Mouse (Mus musculus): ENCODE measurements around the gene 4933428G20Rik. TPM values are rescaled to one million over a fixed set of nuclear protein-coding genes. Genes with fewer than 3 reads are reported as not detected.

4933428G20Rik gene
- polyA plus RNA-seq, 1 experiment: 0.07 TPM

DNA sequence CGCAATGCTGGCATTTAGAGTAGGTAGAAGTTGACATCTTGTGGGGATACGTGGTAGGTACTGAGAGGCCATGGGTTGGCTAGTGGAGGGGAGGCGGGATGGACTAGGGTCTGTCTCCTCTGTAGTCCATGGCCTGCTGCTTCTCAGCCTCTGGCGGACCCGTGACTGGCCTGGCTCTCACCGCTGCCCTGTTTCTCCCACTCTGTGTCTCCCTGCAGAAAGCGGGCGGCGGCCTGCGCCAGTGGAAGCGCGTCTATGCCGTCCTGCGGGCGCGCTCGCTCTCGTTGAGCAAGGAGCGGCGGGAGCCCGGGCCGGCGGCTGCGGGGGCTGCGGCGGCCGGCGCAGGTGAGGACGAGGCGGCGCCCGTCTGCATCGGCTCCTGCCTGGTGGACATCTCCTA lies 37.0 kb downstream of the 4933428G20Rik start:
- no peak for DNase-seq (ENCODE audit: low read depth)

DNA sequence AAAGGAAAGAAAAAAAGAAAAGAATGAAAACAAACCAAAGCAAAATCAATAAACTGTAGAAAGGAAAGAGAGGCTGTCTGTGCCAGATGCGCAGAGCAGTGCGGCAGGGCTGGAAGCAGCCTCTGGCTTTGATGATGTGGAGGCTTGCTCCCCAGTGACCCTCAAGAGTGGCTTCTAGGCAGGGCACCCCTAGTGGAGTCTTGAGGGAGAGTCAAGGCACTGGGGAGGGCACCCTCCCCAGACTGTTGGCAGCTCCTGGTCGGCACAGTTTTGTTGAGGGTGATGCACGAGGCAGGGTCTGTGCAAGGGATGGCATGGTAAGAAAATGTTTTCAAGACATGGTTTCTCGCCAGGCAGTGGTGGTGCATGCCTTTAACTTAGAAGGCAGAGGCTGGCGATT lies 37.6 kb downstream of the 4933428G20Rik start:
- DNase-seq (ENCODE audit: low read depth): no peak

DNA sequence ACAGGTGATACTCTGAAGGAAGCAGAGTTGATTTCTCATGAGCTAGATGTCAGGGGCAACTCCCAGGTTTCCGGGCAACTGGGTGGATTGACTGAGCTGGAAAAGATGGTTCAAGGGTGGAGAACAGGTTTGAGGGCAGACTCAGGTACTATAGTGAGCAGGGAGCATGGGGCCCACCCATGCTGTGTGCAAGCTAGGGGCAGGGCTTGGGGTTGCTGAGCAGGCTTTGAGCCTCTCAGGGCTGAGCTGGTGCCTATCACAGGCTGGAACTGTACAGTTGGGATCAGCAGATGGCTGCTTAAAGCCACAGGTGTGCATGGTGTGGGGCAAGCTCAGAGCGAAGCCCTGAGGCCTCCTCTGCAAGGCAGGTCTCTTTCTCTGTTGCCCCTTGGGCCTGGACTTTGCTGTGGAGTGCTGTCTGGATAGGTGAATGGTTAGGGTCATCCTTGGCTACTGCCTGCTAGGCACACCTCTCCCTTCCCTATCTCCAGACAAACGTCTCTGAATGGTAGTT lies 38.8 kb downstream of the 4933428G20Rik start:
- DNase-seq (ENCODE audit: low read depth): no peak

DNA sequence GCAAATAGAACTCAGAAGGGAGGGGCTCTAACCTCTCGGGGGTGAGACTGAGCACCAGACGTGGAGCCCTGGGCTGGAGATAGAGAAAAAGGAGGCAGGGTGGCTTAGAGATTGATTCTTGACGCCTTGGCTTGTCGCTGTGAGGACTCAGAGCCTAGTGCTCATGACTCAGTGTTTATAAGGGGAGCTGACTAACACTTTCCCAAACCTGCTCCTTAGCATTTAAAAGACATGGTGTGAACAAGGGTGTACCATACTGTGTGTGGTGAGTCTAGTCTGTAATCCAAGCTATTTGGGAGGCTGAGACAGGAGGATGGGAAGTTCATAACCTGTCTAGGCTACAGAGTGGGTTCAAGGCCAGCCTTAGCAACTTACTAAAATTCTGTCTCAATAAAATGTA lies 43.0 kb downstream of the 4933428G20Rik start:
- no peak for DNase-seq (ENCODE audit: low read depth)

DNA sequence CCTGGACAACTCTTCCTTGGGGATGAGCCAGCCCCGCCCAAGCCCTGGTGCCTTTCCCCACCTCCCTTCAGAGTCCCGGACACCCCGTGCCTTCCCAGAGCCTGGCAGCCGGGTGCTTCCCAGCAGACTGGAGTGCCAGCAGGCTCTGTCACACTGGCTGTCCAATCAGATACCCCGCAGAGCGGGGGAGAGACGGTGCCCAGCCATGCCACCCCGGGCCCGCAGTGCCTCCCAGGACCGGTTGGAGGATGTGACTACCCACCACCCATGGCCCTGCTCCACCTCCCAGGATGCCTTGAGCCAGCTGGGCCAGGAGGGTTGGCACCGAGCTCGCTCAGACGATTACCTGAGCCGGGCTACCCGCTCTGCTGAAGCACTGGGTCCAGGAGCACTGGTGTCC lies 48.5 kb downstream of the 4933428G20Rik start:
- DNase-seq (ENCODE audit: low read depth): no peak

DNA sequence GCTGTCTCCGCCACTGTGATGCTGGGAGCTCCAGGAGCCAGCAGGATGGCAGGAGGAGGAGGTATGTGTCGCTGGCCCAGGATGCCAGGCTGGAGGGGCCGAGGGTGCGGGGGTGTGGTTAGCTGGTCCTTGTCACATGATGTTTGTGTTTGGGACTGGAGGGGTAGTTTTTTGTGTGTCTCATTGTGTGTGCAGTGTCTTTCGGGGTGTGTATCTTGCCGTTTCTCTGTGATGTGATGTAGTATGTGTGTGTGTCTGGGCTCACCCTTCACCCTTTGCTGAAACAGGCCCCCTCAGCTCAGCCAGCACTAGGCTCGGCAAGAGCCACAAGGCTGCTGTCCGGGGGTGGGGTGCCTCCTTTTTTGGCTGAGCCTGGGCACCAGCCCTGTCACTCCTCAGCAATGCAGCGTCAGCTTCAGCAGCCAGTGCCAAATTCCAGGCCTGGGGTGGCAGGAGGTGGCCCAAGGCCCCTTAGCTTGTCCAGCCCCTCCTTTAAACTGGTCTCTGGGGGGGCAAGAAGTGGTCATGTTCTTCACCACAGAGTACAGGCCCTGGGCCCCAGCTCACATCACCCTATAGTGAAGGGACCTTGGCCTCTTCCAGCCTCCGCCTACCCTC lies 49.7 kb downstream of the 4933428G20Rik start:
- DNase-seq (ENCODE audit: low read depth): no peak

DNA sequence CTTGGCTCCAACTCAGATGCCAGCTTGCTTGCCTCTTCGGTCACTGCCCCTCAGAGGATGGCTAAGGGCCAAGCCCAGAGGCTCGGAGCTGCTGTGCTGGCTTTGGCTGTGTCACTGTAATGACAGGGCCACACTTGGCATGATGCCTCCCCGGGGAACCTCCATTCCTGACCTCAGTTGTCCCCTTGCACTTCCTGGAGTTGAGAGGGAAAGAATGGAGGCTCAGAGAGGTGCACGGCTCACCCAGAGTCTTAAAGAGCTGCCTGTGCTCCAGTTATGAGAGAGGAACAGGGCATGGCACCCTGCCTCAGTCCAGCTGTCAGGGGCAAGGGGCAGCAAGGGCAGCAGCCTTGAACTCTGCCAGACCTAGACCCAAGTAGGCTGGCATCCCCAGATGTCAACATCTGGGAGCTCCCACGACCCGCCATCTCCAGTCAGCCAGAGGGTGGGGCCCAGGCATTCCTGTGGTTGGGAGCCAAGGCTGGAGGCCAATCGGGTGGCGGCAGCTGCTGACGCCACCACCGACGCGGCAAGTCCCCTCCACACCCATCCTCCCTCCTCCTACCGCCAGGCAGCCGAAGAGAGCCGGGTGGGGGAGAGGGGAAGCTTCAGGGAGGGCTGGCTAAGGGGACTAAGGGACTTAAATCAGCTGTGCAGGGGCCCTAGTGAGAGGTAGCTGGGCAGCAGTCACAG lies 50.4 kb downstream of the 4933428G20Rik start:
- no peak for DNase-seq (ENCODE audit: low read depth)

DNA sequence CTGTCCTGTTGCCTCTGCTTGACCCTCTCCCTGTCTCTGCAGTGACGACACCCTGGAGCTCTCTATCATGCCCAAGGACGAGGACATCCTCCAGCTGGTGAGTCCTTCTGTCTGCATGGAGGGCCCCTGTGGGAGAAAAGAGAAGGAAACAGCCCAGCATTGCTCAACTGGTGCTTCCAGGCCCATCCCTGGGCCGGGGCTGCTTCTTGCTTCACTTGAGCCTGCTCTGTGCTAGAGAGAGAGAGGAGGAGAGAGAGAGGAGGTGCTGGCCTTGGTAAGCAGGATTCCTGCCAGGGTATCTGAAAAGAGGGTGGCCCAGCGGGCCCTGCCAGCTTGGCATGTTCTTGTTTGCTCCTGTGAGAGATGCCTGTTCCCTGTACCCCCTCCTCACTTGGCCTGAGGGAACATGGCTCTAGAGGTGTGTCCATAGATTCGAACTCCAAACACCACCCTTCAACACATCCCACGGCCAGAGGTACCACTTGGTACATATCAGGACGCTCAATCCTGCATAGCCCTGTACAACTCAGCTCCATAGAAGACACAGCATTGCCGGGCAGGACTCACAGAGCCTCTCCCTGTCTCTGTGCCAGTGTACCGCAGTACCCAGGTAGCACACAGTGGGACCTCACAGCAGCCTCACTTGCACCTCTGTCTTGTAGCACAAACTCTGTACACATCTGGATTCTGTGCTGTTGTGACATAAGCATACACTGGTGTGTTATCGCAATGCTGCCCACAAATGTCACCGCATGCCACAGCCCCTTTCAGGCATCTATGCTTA lies 51.3 kb downstream of the 4933428G20Rik start:
- no peak for DNase-seq (ENCODE audit: low read depth)

DNA sequence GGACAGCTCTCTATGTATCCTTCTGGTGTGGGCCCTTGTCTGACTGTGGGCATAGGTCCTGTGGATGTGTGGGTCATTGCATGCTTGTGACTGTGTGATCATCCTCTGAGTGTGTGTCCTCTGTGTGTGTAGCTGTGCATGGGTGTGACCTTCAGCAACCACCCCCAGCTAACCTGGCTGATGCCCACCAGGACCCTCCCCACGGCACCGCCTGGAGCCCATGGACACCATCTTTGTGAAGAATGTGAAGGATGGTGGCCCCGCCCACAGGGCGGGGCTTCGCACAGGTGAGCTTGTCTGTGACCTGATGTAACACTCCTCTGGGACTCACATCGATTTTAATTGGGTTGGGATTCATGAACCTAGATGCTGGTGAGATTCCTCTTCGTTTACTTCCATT lies 52.2 kb downstream of the 4933428G20Rik start:
- DNase-seq (ENCODE audit: low read depth): no peak

DNA sequence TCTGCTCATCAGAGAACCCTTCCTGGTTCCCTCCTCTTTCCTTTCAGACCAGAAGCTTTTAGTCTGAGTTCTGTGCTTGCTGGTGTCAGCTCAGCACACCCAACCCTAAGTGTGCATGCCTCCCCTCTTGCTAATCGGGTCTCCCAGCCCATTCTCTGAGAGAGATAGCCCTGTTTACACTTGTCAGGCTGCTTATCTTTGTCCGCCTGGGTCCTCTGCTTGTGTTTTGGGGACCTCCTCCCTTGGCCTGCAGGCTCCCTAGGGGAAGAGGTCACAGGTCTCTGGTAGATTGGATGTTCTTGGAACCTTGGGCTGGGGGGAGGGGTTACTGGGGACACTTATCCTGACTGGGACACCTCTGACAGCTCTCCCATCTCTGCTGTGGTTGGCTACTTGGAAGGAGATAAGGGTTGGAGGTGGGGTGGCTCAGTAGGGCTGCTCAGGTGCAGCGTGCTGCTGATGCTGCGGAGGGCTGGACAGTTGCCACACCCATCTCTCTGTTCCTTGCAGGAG lies 54.1 kb downstream of the 4933428G20Rik start:
- DNase-seq (ENCODE audit: low read depth): no peak

DNA sequence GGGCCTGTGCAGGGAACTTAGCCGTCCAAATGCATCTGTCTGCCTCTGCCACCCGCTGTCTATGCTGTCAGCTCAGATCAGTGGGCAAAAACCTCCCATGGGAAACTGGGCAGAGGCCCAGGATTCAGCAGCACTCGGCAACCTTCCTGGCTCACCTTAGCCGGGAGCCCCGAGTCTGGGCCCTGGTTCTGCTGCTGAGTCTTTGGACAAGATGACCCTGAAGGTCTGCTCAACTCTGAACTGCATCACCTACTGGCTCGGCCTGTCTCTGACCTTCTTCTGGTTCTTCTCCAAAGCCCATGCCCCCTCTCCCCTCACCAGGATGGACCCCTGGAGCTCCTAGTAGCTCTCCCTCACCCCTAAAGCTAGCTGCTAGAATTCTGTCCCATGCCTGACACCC lies 54.5 kb downstream of the 4933428G20Rik start:
- no peak for DNase-seq (ENCODE audit: low read depth)

DNA sequence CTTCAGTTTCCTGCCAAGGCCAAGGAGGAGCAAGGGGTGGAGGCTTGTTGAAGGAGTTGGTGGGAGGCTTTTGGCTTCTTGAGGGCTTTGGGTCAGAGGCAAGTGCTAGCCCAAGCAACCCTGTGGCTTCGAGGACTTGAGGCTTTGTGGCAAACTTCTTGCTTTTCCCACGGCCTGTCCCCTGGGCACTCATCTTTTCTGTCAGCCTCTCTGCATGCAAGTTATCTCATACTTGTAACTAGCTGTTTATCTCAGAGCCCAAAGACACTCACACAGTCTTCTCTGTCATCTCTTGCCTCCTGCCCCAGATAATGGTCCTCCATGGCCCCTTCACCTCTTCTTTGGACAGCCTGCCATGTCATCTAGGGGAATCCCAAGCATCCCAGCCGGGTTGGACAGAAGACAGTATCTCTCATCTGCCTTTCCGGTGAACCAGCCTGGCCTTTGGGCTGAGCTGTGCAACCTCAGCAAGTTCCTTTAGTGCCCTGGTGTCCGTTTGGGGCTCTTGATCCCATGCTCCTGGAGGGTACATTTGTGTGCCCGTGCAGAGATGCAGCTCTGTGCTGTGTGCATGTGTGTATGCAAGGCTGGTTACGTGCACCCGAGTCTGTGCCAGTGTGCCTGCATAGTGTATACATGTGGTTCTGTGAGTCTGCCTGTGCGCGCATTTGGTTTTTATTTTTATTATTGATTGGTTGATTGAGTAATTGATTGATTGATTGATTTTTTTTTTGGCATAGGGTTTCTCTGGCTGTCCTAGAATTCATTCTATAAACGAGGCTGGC lies 57.1 kb downstream of the 4933428G20Rik start:
- DNase-seq (ENCODE audit: low read depth): no peak

DNA sequence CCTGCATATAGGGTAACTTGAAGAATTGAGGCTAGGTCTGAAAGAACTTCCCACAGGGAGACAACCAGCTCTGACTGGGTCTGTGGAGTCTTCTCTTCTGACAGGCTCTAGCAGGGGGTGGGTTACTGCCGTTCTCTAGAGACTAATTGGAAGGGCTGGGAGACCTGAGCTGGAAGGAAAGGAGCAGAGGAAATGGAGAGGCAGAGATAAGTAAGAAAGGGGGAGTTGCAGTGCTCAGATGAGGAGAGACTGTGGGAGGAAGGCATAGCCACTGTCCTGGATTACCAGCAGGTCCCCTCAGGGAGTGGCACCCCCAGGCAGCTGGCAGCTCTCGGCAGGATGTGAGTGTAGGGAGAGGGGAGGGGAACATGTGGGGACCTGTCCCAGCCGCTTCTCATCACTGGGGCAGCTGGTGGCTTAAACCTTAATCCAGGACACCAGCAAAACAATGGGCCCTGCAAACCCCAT lies 58.4 kb downstream of the 4933428G20Rik start:
- DNase-seq (ENCODE audit: low read depth): no peak

DNA sequence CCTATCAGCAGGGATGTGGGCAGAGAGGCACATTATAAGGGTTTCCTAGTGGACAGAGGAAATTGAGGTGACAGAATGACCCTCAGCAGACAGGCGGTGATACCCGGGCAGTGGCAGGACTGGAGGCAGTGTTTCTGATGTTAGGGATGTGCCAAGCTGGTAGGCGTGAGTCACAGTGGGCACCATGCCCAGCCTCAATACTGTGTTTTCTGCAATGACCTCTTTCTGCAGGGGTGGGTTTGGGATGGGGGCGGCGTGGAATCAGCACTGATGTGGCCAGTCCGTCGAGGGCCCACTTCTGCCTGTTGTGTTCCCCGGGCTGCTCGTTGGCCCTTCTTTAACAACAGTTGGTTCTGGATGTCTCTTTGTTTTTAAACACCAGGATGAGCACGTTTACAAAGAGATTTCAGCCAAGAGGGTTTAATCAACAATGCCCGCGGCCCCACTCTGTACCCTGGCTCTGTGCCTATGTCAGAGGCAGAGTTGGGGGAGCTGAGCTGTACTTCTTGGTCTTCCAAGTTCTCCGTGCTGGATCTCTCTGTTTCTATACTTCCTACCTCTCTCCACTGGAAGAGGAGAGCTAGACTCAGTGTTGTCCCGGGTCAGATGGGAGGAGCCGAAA lies 59.0 kb downstream of the 4933428G20Rik start:
- no peak for DNase-seq (ENCODE audit: low read depth)

Other genes with a start within 250 kb of the 4933428G20Rik start
- gene Npepps, start 219.7 kb downstream of the 4933428G20Rik start, polyA plus RNA-seq (2012; rRNA removed): 20.4 and 24.7 TPM in 2 replicates
- 12.2 and 12.3 TPM in 2 replicates for gene Mrpl45, start 184.6 kb downstream of the 4933428G20Rik start, polyA plus RNA-seq (2012; rRNA removed)
- gene Gpr179, start 148.3 kb downstream of the 4933428G20Rik start, polyA plus RNA-seq (2012; rRNA removed): 0.39 and 0.76 TPM in 2 replicates
- gene Socs7, start 137.8 kb downstream of the 4933428G20Rik start, polyA plus RNA-seq (2012; rRNA removed): 7.9 and 9.0 TPM in 2 replicates
- 25.6 and 31.5 TPM in 2 replicates for gene Arhgap23, start 84.8 kb downstream of the 4933428G20Rik start, polyA plus RNA-seq (2012; rRNA removed)
- gene Srcin1, start 75.8 kb upstream of the 4933428G20Rik start, polyA plus RNA-seq (2012; rRNA removed): 0.77 and 1.2 TPM in 2 replicates
- gene Epop, start 129.4 kb upstream of the 4933428G20Rik start, polyA plus RNA-seq (2012; rRNA removed): 0.51 and 0.62 TPM in 2 replicates
- 24.5 and 28.8 TPM in 2 replicates for gene Mllt6, start 163.1 kb upstream of the 4933428G20Rik start, polyA plus RNA-seq (2012; rRNA removed)
- 54.1 and 83.1 TPM in 2 replicates for gene Cisd3, start 185.5 kb upstream of the 4933428G20Rik start, polyA plus RNA-seq (2012; rRNA removed)
- 33.7 and 43.8 TPM in 2 replicates for gene Pcgf2, start 200.2 kb upstream of the 4933428G20Rik start, polyA plus RNA-seq (2012; rRNA removed)
- 327 and 453 TPM in 2 replicates for gene Psmb3, start 203.1 kb upstream of the 4933428G20Rik start, polyA plus RNA-seq (2012; rRNA removed)
- 16.5 and 17.9 TPM in 2 replicates for gene Pip4k2b, start 244.4 kb upstream of the 4933428G20Rik start, polyA plus RNA-seq (2012; rRNA removed)